Mouse (Mus musculus) heart, embryonic 11.5 days (tissue): ENCODE measurements around the gene Zfp324. TPM values are rescaled to one million over a fixed set of nuclear protein-coding genes. Genes with fewer than 3 reads are reported as not detected.
A peak's percentile ranks its signal among the peaks of the same experiment; 100 is the strongest.

Experiments used
- ATAC-seq: fragments of 200-750 bp; cut with Nextera tagmentation; replicated peaks from 2 replicates; pipeline ENCODE4 v1.8.0; 2017; ENCODE audit warnings: moderate library complexity; ENCODE audit not compliant: insufficient number of reproducible peaks, low FRiP score, low TSS enrichment
- H3K27ac ChIP-seq: fragments of 300-500 bp; sonication (generic); 2 replicates; pipeline ENCODE4 v1.5.1; 2014; ENCODE audit warnings: mild to moderate bottlenecking, low read depth, low read length
- H3K27me3 ChIP-seq: fragments of 300-500 bp; sonication (generic); 2 replicates; pipeline ENCODE4 v1.6.1; 2014; ENCODE audit warnings: mild to moderate bottlenecking, low read length, mixed read lengths; ENCODE audit not compliant: control insufficient read depth, insufficient read depth
- H3K36me3 ChIP-seq: fragments of 300-500 bp; sonication (generic); 2 replicates; pipeline ENCODE4 v1.6.1; 2014; ENCODE audit warnings: mild to moderate bottlenecking, low read length, moderate library complexity, mixed read lengths; ENCODE audit not compliant: control insufficient read depth, insufficient read depth
- H3K4me1 ChIP-seq: fragments of 300-500 bp; sonication (generic); 2 replicates; pipeline ENCODE4 v1.6.1; 2014; ENCODE audit warnings: low read length; ENCODE audit not compliant: control insufficient read depth, insufficient read depth
- H3K4me2 ChIP-seq: fragments of 300-500 bp; sonication (generic); 2 replicates; pipeline ENCODE4 v1.6.1; 2014; ENCODE audit warnings: mild to moderate bottlenecking, moderate library complexity
- H3K4me3 ChIP-seq: fragments of 300-500 bp; sonication (generic); 2 replicates; pipeline ENCODE4 v1.5.1; 2014; ENCODE audit warnings: low read depth, low read length
- H3K9ac ChIP-seq: fragments of 300-500 bp; sonication (generic); 2 replicates; pipeline ENCODE4 v1.6.1; 2014; ENCODE audit warnings: mild to moderate bottlenecking, low read depth, low read length, moderate library complexity
- H3K9me3 ChIP-seq: fragments of 300-500 bp; sonication (generic); replicated peaks from 2 replicates; pipeline ENCODE4 v1.6.1; 2016; ENCODE audit warnings: low read length; ENCODE audit not compliant: control insufficient read depth
- WGBS: fragments of 180-500 bp; shearing (Covaris S2); extraction: QIAGEN DNeasy Blood & Tissue Kit; methylation state at CpG from one replicate; pipeline ENCODE4 v1.1.7; 2014; ENCODE audit not compliant: insufficient replicate concordance; 5-methylcytosine and 5-hydroxymethylcytosine counted together
- polyA plus RNA-seq: library from polyadenylated mRNA; unstranded; fragments of >200 nt; fragmentation: Nextera tagmentation; extraction: Ambion mirVana; gene quantifications from 2 replicates; pipeline ENCODE4 v1.2.1, GENCODE M21; 2014

Zfp324 gene
- polyA plus RNA-seq, 1 experiment from 2014 or later, result 6.8 TPM

DNA sequence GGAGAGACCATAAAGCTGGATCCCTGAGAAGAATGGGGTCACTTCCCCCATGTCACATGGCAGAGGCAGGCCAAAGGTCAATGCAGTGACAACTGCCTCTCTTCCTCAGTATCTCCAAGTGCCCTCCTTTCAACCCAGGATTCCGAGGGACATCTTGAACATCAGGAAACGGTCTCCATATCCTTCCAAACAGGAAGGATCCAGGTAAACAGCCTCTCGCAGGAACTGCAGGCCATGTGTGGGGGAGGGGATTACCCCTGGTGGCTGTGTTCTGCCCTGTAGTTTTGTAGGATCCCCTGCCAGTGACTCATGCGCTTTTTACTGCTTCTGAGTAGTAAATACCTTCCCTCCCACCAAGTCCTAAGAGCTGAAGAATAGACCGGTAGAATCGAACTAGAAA lies 14.1 kb downstream of the Zfp324 start:
- 61% methylated on average over 6 of the region's 6 CpGs for WGBS
- no peak overlapping the region for H3K27ac ChIP-seq

GRCm38 (mm10) chr7:12980291-12980690 lies 14.7 kb downstream of the Zfp324 start:
- H3K27ac ChIP-seq, result no peak overlapping the region
- H3K36me3 ChIP-seq, result no peaks in the 10 kb centered on the region; the same call in 1 of the 2 replicates
- H3K27me3 ChIP-seq, result no peaks in the 10 kb centered on the region
- no peak overlapping the region for H3K9ac ChIP-seq
- no peaks in the 10 kb centered on the region for H3K9me3 ChIP-seq
- no peak overlapping the region for H3K4me3 ChIP-seq
- ATAC-seq, result no peak
- 87% methylated on average over 7 of the region's 7 CpGs for WGBS
- H3K4me1 ChIP-seq, result peaks cover 8% of the 10 kb centered on the region
- no peak overlapping the region for H3K4me2 ChIP-seq

More for the DNA sequence above, 14.1 kb downstream of the Zfp324 start:
- Histone ChIP-seq H3K9ac (no peak overlapping the region), H3K27me3 (no peaks in the 10 kb centered on the region), H3K9me3 (no peaks in the 10 kb centered on the region), H3K4me1 (peaks cover 8% of the 10 kb centered on the region), H3K36me3 (no peaks in the 10 kb centered on the region; the same call in 1 of the 2 replicates), H3K4me3 (no peak overlapping the region), H3K4me2 (no peak overlapping the region)
- ATAC-seq, result no peak

DNA sequence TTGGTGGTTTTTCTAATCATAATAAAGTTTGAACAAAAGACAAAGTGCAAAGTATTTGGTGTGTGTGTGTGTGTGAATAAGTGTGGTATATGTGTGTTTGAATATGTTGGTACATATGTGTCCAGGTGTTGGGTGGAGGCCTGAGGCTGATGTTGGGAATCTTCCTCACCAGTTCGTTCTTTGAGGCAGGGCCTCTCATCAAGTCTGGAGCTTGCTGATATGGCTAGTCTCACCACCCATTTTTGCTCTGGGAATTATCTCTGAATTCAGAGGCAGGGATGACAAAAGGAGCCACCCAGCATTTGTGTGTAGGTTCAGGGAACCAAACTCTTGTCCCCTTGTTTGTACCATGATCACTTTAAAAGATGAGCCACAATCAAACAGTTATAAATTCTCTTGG lies 20.1 kb downstream of the Zfp324 start:
- Histone ChIP-seq H3K27me3 (no peaks in the 10 kb centered on the region), H3K4me3 (no peak overlapping the region), H3K4me1 (no peaks in the 10 kb centered on the region), H3K27ac (no peak overlapping the region), H3K9me3 (no peaks in the 10 kb centered on the region), H3K4me2 (no peak overlapping the region), H3K9ac (no peak overlapping the region), H3K36me3 (no peaks in the 10 kb centered on the region; the same call in 1 of the 2 replicates)
- 56% methylated on average over 1 of the region's 1 CpGs for WGBS
- ATAC-seq, result no peak; the same call in 1 of the 2 replicates

DNA sequence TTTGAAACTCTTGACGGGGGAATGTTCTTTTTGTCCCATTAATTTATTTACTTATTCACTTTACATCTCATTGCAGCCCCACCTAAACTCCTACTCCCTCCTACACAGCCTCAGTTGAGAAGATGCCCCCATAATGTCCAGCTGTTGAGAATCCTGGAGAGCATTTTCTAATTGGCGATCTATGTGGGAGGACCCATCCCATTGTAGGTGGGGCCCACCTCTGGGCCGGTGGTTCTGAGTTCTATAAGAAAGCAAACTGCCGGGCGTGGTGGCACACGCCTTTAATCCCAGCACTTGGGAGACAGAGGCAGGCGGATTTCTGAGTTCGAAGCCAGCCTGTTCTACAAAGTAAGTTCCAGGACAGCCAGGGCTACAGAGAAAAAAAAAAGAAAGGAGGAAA lies 21.3 kb downstream of the Zfp324 start:
- no peak overlapping the region for H3K4me3 ChIP-seq
- no peaks in the 10 kb centered on the region for H3K4me1 ChIP-seq
- whole genome bisulfite sequencing, result 83% methylated on average over 8 of the region's 8 CpGs
- no peaks in the 10 kb centered on the region for H3K27me3 ChIP-seq
- no peak overlapping the region for H3K4me2 ChIP-seq
- no peaks in the 10 kb centered on the region; the same call in 1 of the 2 replicates for H3K36me3 ChIP-seq
- H3K9me3 ChIP-seq, result no peaks in the 10 kb centered on the region
- ATAC-seq, result no peak
- no peak overlapping the region for H3K9ac ChIP-seq
- no peak overlapping the region for H3K27ac ChIP-seq

GRCm38 (mm10) chr7:12987409-12988189 lies 22.0 kb downstream of the Zfp324 start:
- H3K4me3 ChIP-seq, result no peak overlapping the region
- no peak overlapping the region for H3K4me2 ChIP-seq
- no peaks in the 10 kb centered on the region for H3K27me3 ChIP-seq
- 77% methylated on average over 8 of the region's 8 CpGs for WGBS
- H3K9me3 ChIP-seq, result no peaks in the 10 kb centered on the region
- no peaks in the 10 kb centered on the region; the same call in 1 of the 2 replicates for H3K36me3 ChIP-seq
- H3K9ac ChIP-seq, result no peak overlapping the region
- peak; percentile 72 for ATAC-seq
- H3K4me1 ChIP-seq, result no peaks in the 10 kb centered on the region
- H3K27ac ChIP-seq, result no peak overlapping the region

- Histone ChIP-seq H3K36me3 (no peaks in the 10 kb centered on the region), H3K9ac (no peak overlapping the region), H3K27ac (no peak overlapping the region), H3K4me1 (no peaks in the 10 kb centered on the region), H3K4me2 (no peak overlapping the region), H3K4me3 (no peak overlapping the region), H3K27me3 (no peaks in the 10 kb centered on the region), H3K9me3 (no peaks in the 10 kb centered on the region)
- no peak for ATAC-seq
- 7% methylated on average over 3 of the region's 3 CpGs for WGBS
Observed at GRCm38 (mm10) chr7:12992222-12992621, 26.6 kb downstream of the Zfp324 start.

DNA sequence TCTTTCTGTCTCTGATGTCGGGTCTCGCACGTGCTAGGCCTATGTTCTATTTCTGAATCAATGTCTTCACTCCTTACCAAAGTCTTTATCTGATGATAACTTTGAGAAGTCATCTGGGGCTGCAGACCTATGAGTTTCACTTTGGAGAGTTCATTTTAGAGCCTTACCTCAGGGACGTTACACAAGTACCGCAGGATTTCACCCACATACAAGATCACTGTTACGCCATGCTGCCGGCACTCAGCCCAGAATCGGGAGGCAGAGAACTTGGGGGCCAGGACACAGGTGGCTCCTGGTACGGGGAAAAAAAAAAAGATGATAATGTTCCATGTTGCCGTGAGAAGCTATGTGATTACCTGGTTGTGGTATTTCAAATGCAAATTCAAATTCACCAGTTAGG lies 27.5 kb downstream of the Zfp324 start:
- WGBS, result 84% methylated on average over 10 of the region's 10 CpGs
- no peaks in the 10 kb centered on the region for H3K4me1 ChIP-seq
- no peaks in the 10 kb centered on the region for H3K36me3 ChIP-seq
- no peaks in the 10 kb centered on the region for H3K9me3 ChIP-seq
- no peak overlapping the region for H3K9ac ChIP-seq
- no peak overlapping the region for H3K4me3 ChIP-seq
- no peak overlapping the region for H3K4me2 ChIP-seq
- no peak for ATAC-seq
- H3K27ac ChIP-seq, result no peak overlapping the region
- H3K27me3 ChIP-seq, result no peaks in the 10 kb centered on the region

DNA sequence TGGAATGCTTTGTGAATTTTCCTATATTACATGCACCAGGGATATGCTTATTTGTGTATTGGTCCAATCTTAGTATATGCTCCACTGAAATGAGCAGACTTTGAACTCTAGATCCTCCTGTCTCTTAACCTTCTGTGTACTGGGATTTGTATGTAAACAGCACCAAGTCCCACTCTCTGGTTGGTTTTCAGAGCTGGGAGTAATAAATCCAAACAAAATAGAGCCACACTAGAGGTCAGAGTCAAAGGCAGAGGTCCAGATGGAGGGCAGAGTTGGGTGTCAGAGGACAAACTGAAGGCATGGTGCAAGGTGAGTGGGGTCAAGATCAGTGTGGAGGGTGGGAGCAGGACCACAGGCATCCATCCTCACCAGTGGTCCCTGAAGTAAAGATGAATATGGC lies 30.2 kb downstream of the Zfp324 start:
- no peaks in the 10 kb centered on the region for H3K9me3 ChIP-seq
- H3K27me3 ChIP-seq, result no peaks in the 10 kb centered on the region
- H3K4me1 ChIP-seq, result no peaks in the 10 kb centered on the region
- no peak overlapping the region for H3K4me3 ChIP-seq
- no peaks in the 10 kb centered on the region for H3K36me3 ChIP-seq
- no peak overlapping the region for H3K9ac ChIP-seq
- no peak overlapping the region for H3K27ac ChIP-seq
- ATAC-seq, result no peak
- H3K4me2 ChIP-seq, result no peak overlapping the region

DNA sequence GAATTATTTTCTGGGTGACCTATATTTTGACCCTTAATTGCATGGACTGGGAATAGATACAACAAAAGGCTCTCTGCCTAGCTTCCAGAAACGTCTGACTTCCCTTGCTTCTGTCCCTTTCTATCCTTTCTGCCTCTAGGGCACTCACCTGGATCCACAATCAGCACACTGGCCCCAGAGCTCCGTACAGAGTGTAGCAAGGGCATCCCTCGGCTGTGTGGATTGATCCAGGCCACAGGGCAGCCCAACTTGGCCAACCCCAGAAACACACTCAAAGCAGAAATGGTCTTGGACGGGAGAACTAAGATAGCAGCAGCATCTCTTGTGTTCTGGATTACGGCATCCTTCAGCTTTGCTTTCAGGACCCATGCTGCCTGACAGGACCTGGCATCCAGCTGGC lies 31.6 kb downstream of the Zfp324 start:
- ATAC-seq, result no peak
- Histone ChIP-seq H3K4me2 (no peak overlapping the region), H3K27me3 (no peaks in the 10 kb centered on the region), H3K9me3 (no peaks in the 10 kb centered on the region), H3K4me1 (no peaks in the 10 kb centered on the region), H3K36me3 (no peaks in the 10 kb centered on the region), H3K27ac (no peak overlapping the region), H3K4me3 (no peak overlapping the region), H3K9ac (no peak overlapping the region)
- WGBS, result 68% methylated on average over 5 of the region's 5 CpGs
